ENCODE assay signal across 10 mouse cellular contexts in genomic region chr15:84393341-84393740, GRCm38 (mm10). TPM values are rescaled to one million over a fixed set of nuclear protein-coding genes. Genes with fewer than 3 reads are reported as not detected.
DNase-seq lines count a peak whose midpoint lies in the region; ATAC-seq and TF ChIP-seq lines count a peak whose summit lies in the region.
"Had no signal": no experiment of that assay in that cellular context is flagged by ENCODE, and none has a peak within 500 bp of the region (broad histone marks: within the 10 kb centered on the region; RNA-seq: fewer than 3 reads in every experiment).

No protein-coding gene starts in this region.

- DNase-seq in heart, adult 2 months: no peak
- no peak for DNase-seq in heart, postnatal 10 days
- peak; percentile 48 for DNase-seq in thymus, postnatal 0 days (ENCODE audit: low spot score)
- DNase-seq in thymus, adult 2 months: no peak
- DNase-seq in layer of hippocampus, postnatal 25 days (ENCODE audit: extremely low spot score in 1 of 2, low spot score in 1 of 2): no peak
- DNase-seq in cerebellum, postnatal 14 days: no peak
- DNase-seq: heart, adult 18-20 months had no signal

- no peak overlapping the region for H3K4me3 ChIP-seq in heart, adult 2 months
- no peak overlapping the region for H3K4me3 ChIP-seq in thymus, adult 2 months (ENCODE audit: control insufficient read depth, insufficient read depth, low read length)
- H3K4me3 ChIP-seq in intestine, postnatal 0 days (ENCODE audit: low read depth, low read length): no peak overlapping the region
- H3K4me3 ChIP-seq in stomach, embryonic 14.5 days (ENCODE audit: low read depth, low read length): no peak overlapping the region

- H3K9me3 ChIP-seq in intestine, postnatal 0 days (ENCODE audit: control insufficient read depth): no peaks in the 10 kb centered on the region
- H3K9me3 ChIP-seq in stomach, embryonic 14.5 days (ENCODE audit: control insufficient read depth, low read depth, low read length): no peaks in the 10 kb centered on the region

- peak; percentile 26 for TF ChIP-seq CTCF in heart, adult 2 months (IDR thresholded peaks at IDR 0.05)
- TF ChIP-seq CTCF in thymus, adult 2 months (IDR thresholded peaks at IDR 0.05; ENCODE audit: borderline replicate concordance, control insufficient read depth, extremely low read depth, insufficient read depth, low read length, poor library complexity): no peak
- peak; percentile 59 for TF ChIP-seq CTCF in intestine, postnatal 0 days (IDR thresholded peaks at IDR 0.05; ENCODE audit: low read depth)

- H3K4me1 ChIP-seq in heart, adult 2 months (ENCODE audit: control insufficient read depth, insufficient read depth, low read length): no peaks in the 10 kb centered on the region
- peaks cover 19% of the 10 kb centered on the region for H3K4me1 ChIP-seq in thymus, adult 2 months (replicated peaks; ENCODE audit: control insufficient read depth, insufficient read depth, low read length)
- no peaks in the 10 kb centered on the region for H3K4me1 ChIP-seq in intestine, postnatal 0 days (replicated peaks; ENCODE audit: control insufficient read depth, insufficient read depth, low read length)
- H3K4me1 ChIP-seq in stomach, embryonic 14.5 days (ENCODE audit: control insufficient read depth, insufficient read depth, low read length): no peaks in the 10 kb centered on the region

- no peak for TF ChIP-seq EP300 in heart, adult 2 months (IDR thresholded peaks at IDR 0.05; ENCODE audit: insufficient read depth, low read depth, low read length)

- no peaks in the 10 kb centered on the region for H3K79me2 ChIP-seq in heart, adult 2 months (replicated peaks; ENCODE audit: control insufficient read depth, insufficient read depth, low read length)

- H3K9ac ChIP-seq in heart, adult 2 months (ENCODE audit: low read depth, low read length): no peak overlapping the region
- H3K9ac ChIP-seq in intestine, postnatal 0 days (ENCODE audit: low read depth, low read length): no peak overlapping the region
- H3K9ac ChIP-seq in stomach, embryonic 14.5 days (replicated peaks; ENCODE audit: low read depth, low read length): no peak overlapping the region

- no peaks in the 10 kb centered on the region for H3K27me3 ChIP-seq in heart, adult 2 months (ENCODE audit: control insufficient read depth, insufficient read depth, low read length)
- H3K27me3 ChIP-seq in thymus, adult 2 months (ENCODE audit: control insufficient read depth, insufficient read depth, low read length): no peaks in the 10 kb centered on the region
- H3K27me3 ChIP-seq in intestine, postnatal 0 days (replicated peaks; ENCODE audit: control insufficient read depth, insufficient read depth, low read length): no peaks in the 10 kb centered on the region
- H3K27me3 ChIP-seq in stomach, embryonic 14.5 days (ENCODE audit: control insufficient read depth, insufficient read depth, low read length): no peaks in the 10 kb centered on the region

- H3K27ac ChIP-seq in heart, adult 2 months: no peak overlapping the region
- no peak overlapping the region for H3K27ac ChIP-seq in thymus, adult 2 months (ENCODE audit: control insufficient read depth, insufficient read depth, low read length)
- H3K27ac ChIP-seq in intestine, postnatal 0 days (ENCODE audit: low read depth, low read length): no peak overlapping the region
- H3K27ac ChIP-seq in stomach, embryonic 14.5 days (ENCODE audit: low read length): no peak overlapping the region

- intact Hi-C loops in heart, adult 2 months (cut with DNase I): no loop called here
- intact Hi-C loops in heart, postnatal 10 days (cut with DNase I): no loop called here

- ATAC-seq in intestine, postnatal 0 days: no peak
- ATAC-seq in stomach, embryonic 14.5 days (ENCODE audit: insufficient number of reproducible peaks, insufficient read depth, low FRiP score, low read depth): peak; percentile 64; the same call in 1 of the 2 replicates

- H3K4me2 ChIP-seq in intestine, postnatal 0 days (replicated peaks; ENCODE audit: low read depth): no peak overlapping the region
- H3K4me2 ChIP-seq in stomach, embryonic 14.5 days (replicated peaks; ENCODE audit: low read depth, low read length): no peak overlapping the region

- no peak for TF ChIP-seq POLR2A in heart, adult 2 months (IDR thresholded peaks at IDR 0.05; ENCODE audit: insufficient read depth, low read depth, low read length)
- TF ChIP-seq POLR2A in thymus, adult 2 months (IDR thresholded peaks at IDR 0.05; ENCODE audit: control insufficient read depth, extremely low read depth, insufficient read depth, low read length, poor library complexity): no peak

- H3K36me3 ChIP-seq in heart, adult 2 months (ENCODE audit: control insufficient read depth, insufficient read depth, low read length): no peaks in the 10 kb centered on the region
- no peaks in the 10 kb centered on the region for H3K36me3 ChIP-seq in thymus, adult 2 months (ENCODE audit: control insufficient read depth, insufficient read depth, low read length)
- H3K36me3 ChIP-seq in intestine, postnatal 0 days (ENCODE audit: control insufficient read depth, insufficient read depth): no peaks in the 10 kb centered on the region
- H3K36me3 ChIP-seq in stomach, embryonic 14.5 days (ENCODE audit: control insufficient read depth, insufficient read depth, low read length): no peaks in the 10 kb centered on the region
- H3K36me3 ChIP-seq: G1E had no signal

- 40% methylated on average over 6 of the region's 6 CpGs for WGBS in heart, adult 2 months
- 94% methylated on average over 6 of the region's 6 CpGs for WGBS in thymus, adult 2 months
- WGBS in intestine, postnatal 0 days: 41% methylated on average over 6 of the region's 6 CpGs
- 42% methylated on average over 6 of the region's 6 CpGs for WGBS in stomach, embryonic 14.5 days

RNA-seq across cellular contexts. Expression of gene Shisal1, which starts 53.6 kb away (rescaled TPM):
- total RNA-seq in heart, adult 2 months (2021): 1 to 10 TPM; 1.1 to 1.7 TPM
- 1.00 and 1.8 TPM in 2 replicates for polyA plus RNA-seq in heart, adult 2 months (2012; rRNA removed)
- total RNA-seq in heart, postnatal 10 days (2021): 1 to 10 TPM; 2.2 to 2.3 TPM
- 3.0 and 3.1 TPM in 2 replicates for polyA plus RNA-seq in thymus, postnatal 0 days (2015; fragmentation: Nextera tagmentation; extraction: Ambion mirVana)
- 9.3 and 10.4 TPM in 2 replicates for polyA plus RNA-seq in thymus, adult 2 months (2012; rRNA removed)
- polyA plus RNA-seq in intestine, postnatal 0 days (2015; fragmentation: Nextera tagmentation; extraction: Ambion mirVana): 0.70 and 0.82 TPM in 2 replicates
- polyA plus RNA-seq in stomach, embryonic 14.5 days (2014; fragmentation: Nextera tagmentation; extraction: Ambion mirVana): 2.3 and 2.7 TPM in 2 replicates
- 10 to 100 TPM; 62.5 to 65.1 TPM for total RNA-seq in layer of hippocampus, postnatal 25 days (2021)
- polyA plus RNA-seq: G1E had no signal
